Mouse (Mus musculus): ENCODE measurements around the gene Vmn1r93.
"Not testable (repeated sequence)": the region's sequence is repeated elsewhere in the genome, so short reads cannot be mapped to it uniquely, and the experiment has no call there.

Gene Vmn1r93

DNA sequence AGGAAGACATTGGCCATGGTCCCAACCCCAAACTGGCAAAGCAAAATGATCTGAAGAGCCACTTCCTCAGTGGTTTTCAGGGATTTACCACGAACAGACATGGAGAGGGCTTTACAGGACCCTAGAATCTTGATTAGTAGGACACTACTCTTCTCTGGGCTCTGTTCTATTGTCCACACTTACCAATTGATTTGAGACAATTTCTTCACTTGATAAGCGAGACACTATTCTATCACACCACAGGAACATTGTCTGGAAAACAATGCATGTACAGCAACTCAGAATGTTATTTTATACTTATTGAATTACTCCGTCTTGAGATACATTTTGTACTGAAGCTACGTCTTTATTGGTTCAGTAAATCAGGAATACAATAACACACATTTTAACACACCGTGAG lies at the start of gene Vmn1r93:
Vmn1r93 (minus strand) TSS at position 101 of the 400 bp plus-strand sequence.
- POLR2A ChIA-PET, CTCF ChIA-PET: not testable (repeated sequence)

DNA sequence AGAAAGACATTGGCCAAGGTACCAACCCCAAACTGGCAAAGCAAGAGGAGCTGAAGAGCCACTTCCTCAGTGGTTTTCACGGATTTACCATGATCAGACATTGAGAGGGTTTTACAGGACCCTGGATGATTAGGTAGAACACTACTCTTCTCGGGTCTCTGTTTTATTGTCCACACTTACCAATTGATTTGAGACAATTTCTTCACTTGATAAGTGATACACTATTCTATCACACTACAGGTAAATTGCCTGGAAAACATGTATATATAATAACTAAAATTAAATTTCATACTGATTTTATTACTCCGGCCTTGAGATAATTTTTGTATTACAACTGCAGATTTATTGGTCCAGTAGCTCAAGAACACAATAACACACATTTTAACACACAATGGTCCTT lies 29.4 kb upstream of the Vmn1r93 start, which contains the start of gene Vmn1r94:
Vmn1r94 (minus strand) TSS at position 101 of the 400 bp plus-strand sequence.
- CTCF ChIA-PET, POLR2A ChIA-PET: not testable (repeated sequence)

DNA sequence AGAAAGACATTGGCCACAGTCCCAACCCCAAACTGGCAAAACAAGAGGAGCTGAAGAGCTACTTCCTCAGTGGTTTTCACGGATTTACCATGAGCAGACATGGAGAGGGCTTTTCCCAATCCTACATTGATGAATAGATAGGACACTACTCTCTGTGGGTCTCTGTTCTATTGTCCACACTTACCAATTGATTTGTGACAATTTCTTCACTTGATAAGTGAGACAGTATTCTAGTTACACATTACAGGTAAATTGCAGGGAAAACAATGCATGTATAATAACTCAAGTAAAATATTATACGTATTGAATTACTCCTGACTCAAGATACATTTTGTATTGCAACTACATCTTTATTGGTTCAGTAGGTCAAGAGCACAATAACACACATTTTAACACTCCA lies 16.4 kb downstream of the Vmn1r93 start, which contains the start of gene Gm16442:
Gm16442 (minus strand) TSS at position 101 of the 400 bp plus-strand sequence.
- CTCF ChIA-PET, POLR2A ChIA-PET: not testable (repeated sequence)

DNA sequence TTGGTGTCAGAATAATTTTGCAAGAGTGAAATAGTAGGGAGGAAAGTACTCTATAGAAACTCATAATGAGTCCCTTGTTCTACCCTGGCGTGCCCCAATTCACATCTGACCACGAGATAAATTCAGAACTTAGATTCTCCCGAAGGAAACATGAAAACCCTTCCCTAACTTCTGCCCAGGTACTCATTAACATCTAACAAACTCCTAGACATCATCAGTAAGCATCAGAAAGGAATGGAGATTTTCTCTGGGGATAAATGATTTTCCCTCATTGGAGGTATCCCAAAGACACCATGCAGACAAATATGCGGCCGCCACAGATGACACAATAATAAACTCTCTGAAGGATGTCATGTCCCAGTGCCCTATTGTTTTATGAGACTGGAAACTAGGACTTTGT lies 39.5 kb downstream of the Vmn1r93 start, which contains the start of gene Vmn1r91:
Vmn1r91 (plus strand) TSS at position 301 of the 400 bp plus-strand sequence.
- CTCF ChIA-PET, POLR2A ChIA-PET: not testable (repeated sequence)
